Mouse (Mus musculus): ENCODE data around the gene Ubtfl1. TPM values are rescaled to one million over a fixed set of nuclear protein-coding genes. Genes with fewer than 3 reads are reported as not detected.
"Not testable (repeated sequence)": the region's sequence is repeated elsewhere in the genome, so short reads cannot be mapped to it uniquely, and the experiment has no call there.

Gene Ubtfl1
- polyA plus RNA-seq (2017; shearing (Covaris generic)): under 1 TPM in 1 of 2 experiments, not detected in 1; 0.15 TPM

GRCm38 (mm10) chr9:18404118-18404517, at the start of gene Ubtfl1:
TSS of gene Ubtfl1 (plus strand) at chr9:18404418.
- ATAC-seq: no peak

GRCm38 (mm10) chr9:18373026-18373425, 31.2 kb upstream of the Ubtfl1 start:
- ATAC-seq: not testable (repeated sequence)

GRCm38 (mm10) chr9:18385782-18386181, 18.4 kb upstream of the Ubtfl1 start:
- no peak for ATAC-seq

- no peak for ATAC-seq
These were observed 4.6 kb upstream of the Ubtfl1 start for GRCm38 (mm10) chr9:18399629-18400028.

- ATAC-seq: not testable (repeated sequence)
These were observed 1.3 kb upstream of the Ubtfl1 start, which contains the start of gene Naalad2 for GRCm38 (mm10) chr9:18402895-18403294. TSS of gene Naalad2 (minus strand) at chr9:18402995.

- not testable (repeated sequence) for ATAC-seq
These were observed 8.2 kb downstream of the Ubtfl1 start for GRCm38 (mm10) chr9:18412371-18412770.

- ATAC-seq: no peak
These were observed 26.1 kb downstream of the Ubtfl1 start, which contains the start of gene Mbd3l2 for GRCm38 (mm10) chr9:18430354-18430753. TSS of gene Mbd3l2 (plus strand) at chr9:18430654.

GRCm38 (mm10) chr9:18431687-18432086, 27.5 kb downstream of the Ubtfl1 start:
- no peak for ATAC-seq

GRCm38 (mm10) chr9:18456520-18456919, 52.3 kb downstream of the Ubtfl1 start:
- ATAC-seq: no peak

Other genes with a start within 250 kb of the Ubtfl1 start
- 100 to 1,000 TPM; 109 to 134 TPM for gene Chordc1, start 112.3 kb upstream of the Ubtfl1 start, polyA plus RNA-seq (2017; shearing (Covaris generic))
- gene Naalad2, start 1.4 kb upstream of the Ubtfl1 start, polyA plus RNA-seq (2017; shearing (Covaris generic)): under 1 TPM in 1 of 2 experiments, not detected in 1; 0.55 TPM
- gene Mbd3l2, start 26.2 kb downstream of the Ubtfl1 start, polyA plus RNA-seq (2017; shearing (Covaris generic)): not detected
- gene Zfp558, start 73.8 kb downstream of the Ubtfl1 start, polyA plus RNA-seq (2017; shearing (Covaris generic)): 1 to 10 TPM; 2.3 to 2.7 TPM
- gene Mbd3l1, start 73.9 kb downstream of the Ubtfl1 start, polyA plus RNA-seq (2017; shearing (Covaris generic)): not detected

Measured in CD4-positive, CD25-positive, alpha-beta regulatory T cell, adult 4 months (primary cell).